Mouse (Mus musculus): ENCODE measurements around the gene Nnat. TPM values are rescaled to one million over a fixed set of nuclear protein-coding genes. Genes with fewer than 3 reads are reported as not detected.
A peak's percentile ranks its signal among the peaks of the same experiment; 100 is the strongest.

Nnat gene
- total RNA-seq, 2 experiments from 2014 or later = not detected

GRCm38 (mm10) chr2:157544333-157544888 lies 15.5 kb upstream of the Nnat start:
- ATAC-seq (replicated peaks; ENCODE audit: low FRiP score, low TSS enrichment, poor library complexity, severe bottlenecking) = no peak

GRCm38 (mm10) chr2:157546686-157547085 lies 13.2 kb upstream of the Nnat start:
- no peak for ATAC-seq (replicated peaks; ENCODE audit: low FRiP score, low TSS enrichment, poor library complexity, severe bottlenecking)

GRCm38 (mm10) chr2:157550292-157550691 lies 9.6 kb upstream of the Nnat start:
- ATAC-seq (replicated peaks; ENCODE audit: low FRiP score, low TSS enrichment, poor library complexity, severe bottlenecking) = no peak

- ATAC-seq (replicated peaks; ENCODE audit: low FRiP score, low TSS enrichment, poor library complexity, severe bottlenecking) = no peak
Measured at GRCm38 (mm10) chr2:157552158-157552886, 7.6 kb upstream of the Nnat start.

- ATAC-seq (replicated peaks; ENCODE audit: low FRiP score, low TSS enrichment, poor library complexity, severe bottlenecking) = no peak
Measured at GRCm38 (mm10) chr2:157556074-157556698, 3.7 kb upstream of the Nnat start.

DNA sequence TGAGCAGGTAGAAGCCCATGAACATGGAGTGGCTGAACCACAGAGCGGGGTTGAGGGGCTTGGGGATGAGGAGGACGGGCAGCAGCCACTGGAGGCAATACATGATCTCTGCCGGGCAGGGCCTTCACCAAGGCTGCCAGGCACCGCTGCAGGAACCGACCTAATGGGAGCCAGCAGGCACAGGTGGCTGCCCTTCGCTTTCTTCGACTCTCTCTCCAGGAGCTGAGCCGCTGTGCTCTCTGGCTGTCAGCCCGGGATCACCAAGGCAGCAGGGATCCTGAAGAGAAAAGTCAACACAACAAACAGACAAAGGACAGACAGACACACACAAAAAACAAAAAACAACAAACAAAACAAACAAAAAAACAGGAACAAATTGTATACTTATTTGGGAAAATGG lies 1.8 kb upstream of the Nnat start:
- no peak for ATAC-seq (replicated peaks; ENCODE audit: low FRiP score, low TSS enrichment, poor library complexity, severe bottlenecking)

GRCm38 (mm10) chr2:157558520-157558919 lies 1.4 kb upstream of the Nnat start:
- ATAC-seq (replicated peaks; ENCODE audit: low FRiP score, low TSS enrichment, poor library complexity, severe bottlenecking) = peak; percentile 93

DNA sequence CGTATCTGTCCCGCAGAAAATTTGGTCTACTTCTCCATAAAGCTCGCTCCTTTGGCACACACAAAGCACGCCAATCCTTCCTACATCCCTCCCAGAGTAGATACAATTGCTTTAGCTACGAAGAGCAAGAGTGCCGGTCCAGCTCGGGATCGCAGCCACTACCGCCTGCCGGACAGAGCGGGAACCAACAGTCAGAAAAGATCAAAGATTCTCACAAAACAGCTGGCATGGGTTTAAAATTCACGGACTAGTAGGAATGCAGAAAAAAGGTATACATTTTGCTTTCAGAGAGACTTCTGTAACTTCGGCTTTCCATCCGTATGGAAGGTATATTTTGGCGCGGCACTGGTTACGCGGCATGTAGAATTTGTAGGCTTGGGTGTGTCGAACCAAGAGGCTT lies 438 bp upstream of the Nnat start:
- ATAC-seq (replicated peaks; ENCODE audit: low FRiP score, low TSS enrichment, poor library complexity, severe bottlenecking) = no peak

- ATAC-seq (replicated peaks; ENCODE audit: low FRiP score, low TSS enrichment, poor library complexity, severe bottlenecking) = no peak
Measured at GRCm38 (mm10) chr2:157560302-157560701, 424 bp downstream of the Nnat start.

DNA sequence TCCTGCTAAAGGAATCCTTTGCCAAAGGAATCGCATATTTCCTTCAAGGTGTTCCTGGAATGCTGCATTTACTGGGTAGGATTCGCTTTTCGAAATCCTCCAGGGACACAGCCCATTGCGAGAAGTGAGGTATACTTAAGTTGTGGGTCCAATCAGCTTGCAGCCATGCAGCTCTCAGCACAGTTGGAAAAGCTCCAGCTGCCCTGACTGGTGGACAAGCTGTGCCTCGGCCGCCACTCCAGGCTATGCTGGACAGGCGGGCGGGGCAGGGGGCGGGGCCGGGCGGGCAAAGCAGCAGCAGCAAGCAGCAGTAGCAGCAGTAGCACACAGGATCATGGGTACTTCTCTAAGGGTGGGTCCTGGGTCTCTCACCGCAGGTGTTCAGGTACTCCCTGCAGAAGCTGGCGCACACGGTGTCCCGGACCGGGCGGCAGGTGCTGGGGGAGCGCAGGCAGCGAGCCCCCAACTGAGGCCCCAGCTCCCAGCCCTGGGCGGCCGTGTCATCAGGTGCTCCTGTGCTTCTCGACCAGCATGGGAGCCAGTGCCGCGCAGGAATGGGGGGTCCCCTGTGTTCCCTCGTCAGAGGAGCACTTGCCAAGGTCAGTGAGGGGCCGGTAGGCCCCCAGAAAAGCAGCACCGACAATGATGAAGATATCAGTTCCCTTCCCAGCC lies 1.4 kb downstream of the Nnat start:
- ATAC-seq (replicated peaks; ENCODE audit: low FRiP score, low TSS enrichment, poor library complexity, severe bottlenecking) = no peak

- no peak for ATAC-seq (replicated peaks; ENCODE audit: low FRiP score, low TSS enrichment, poor library complexity, severe bottlenecking)
Measured at GRCm38 (mm10) chr2:157563031-157563430, 3.2 kb downstream of the Nnat start.

GRCm38 (mm10) chr2:157564723-157565122 lies 4.8 kb downstream of the Nnat start:
- ATAC-seq (replicated peaks; ENCODE audit: low FRiP score, low TSS enrichment, poor library complexity, severe bottlenecking) = no peak

DNA sequence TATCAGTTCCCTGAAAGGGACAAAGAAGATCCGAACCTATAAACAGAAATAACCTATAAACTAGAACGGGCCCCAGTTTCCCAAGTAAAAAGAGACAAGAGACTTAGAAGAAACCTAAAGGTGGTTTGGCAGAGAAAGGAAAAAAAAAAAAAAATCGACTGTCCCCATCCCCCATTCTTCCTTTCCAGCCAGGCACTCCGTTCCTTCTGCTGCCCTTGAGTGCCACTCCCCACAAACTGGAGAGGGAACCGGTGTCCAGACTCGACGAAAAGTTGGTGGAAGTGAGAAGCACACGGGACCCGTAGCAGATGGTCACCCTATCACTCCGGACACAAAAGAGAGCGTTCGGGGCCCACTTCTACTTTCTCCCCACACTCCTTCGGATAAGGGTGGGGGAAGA lies 5.6 kb downstream of the Nnat start:
- no peak for ATAC-seq (replicated peaks; ENCODE audit: low FRiP score, low TSS enrichment, poor library complexity, severe bottlenecking)

GRCm38 (mm10) chr2:157565898-157566259 lies 6.0 kb downstream of the Nnat start:
- ATAC-seq (replicated peaks; ENCODE audit: low FRiP score, low TSS enrichment, poor library complexity, severe bottlenecking) = no peak

GRCm38 (mm10) chr2:157566260-157566952 lies 6.5 kb downstream of the Nnat start:
- ATAC-seq (replicated peaks; ENCODE audit: low FRiP score, low TSS enrichment, poor library complexity, severe bottlenecking) = peak; percentile 94

DNA sequence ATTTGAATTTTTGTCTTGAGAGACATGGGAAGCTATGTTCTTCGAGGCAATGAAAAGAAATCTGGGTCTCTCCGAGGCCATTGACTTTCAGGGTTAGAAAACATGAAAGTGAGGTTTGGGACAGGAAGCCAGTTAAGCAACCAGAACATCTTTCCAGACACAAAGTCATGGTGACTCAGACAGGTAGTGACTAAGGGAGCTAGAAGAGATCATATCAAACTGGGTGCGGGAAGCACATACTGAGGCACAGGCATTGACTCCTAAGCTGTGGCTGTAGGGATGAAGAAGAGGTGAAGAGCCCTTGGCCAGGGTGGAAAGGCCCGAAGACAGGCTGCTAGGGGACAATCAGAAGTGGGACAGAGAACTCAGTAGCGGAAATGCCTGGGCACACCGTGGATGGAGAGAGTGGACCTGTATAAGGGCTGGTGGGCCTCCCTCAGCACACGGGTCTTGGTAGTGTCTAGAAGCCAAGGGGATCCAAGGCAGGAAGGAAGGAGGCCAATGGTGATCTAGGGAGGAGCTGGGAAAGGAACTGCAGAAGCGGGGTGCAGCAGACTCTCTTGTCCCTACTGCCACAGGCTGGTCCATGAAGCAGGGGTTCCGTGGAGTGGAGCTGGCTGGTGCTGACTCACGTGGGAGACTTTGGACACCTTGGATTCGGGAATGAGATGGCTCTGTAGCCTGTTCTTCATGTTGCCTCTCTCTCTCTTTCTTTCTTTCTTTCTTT lies 7.5 kb downstream of the Nnat start:
- ATAC-seq (replicated peaks; ENCODE audit: low FRiP score, low TSS enrichment, poor library complexity, severe bottlenecking) = no peak

DNA sequence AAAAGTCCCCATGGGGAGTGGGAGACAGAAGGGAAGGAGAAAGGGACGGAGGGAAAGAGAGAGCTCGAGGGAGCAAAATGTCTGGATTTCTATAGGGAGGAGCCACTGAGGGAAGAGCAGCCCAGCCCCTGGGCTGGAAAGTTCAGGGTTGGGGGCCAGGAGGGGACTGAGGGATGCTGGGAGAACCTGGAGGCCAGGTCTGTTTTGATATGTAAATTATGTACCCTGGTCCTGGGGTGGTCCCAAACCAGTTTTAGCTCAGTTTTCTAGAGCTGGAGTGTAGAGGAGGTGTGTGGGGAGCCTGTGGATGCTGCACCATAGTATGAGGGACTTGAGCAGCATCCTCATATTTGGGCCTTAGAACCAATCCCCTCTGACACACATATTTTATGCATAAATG lies 9.0 kb downstream of the Nnat start:
- ATAC-seq (replicated peaks; ENCODE audit: low FRiP score, low TSS enrichment, poor library complexity, severe bottlenecking) = no peak

- no peak for ATAC-seq (replicated peaks; ENCODE audit: low FRiP score, low TSS enrichment, poor library complexity, severe bottlenecking)
Measured at GRCm38 (mm10) chr2:157569796-157570485, 10.1 kb downstream of the Nnat start.
